Mouse (Mus musculus): ENCODE data around the gene Ppp1r9b.
"Not testable (repeated sequence)": the region's sequence is repeated elsewhere in the genome, so short reads cannot be mapped to it uniquely, and the experiment has no call there.

Ppp1r9b gene

GRCm38 (mm10) chr11:94990749-94991577 is at the start of gene Ppp1r9b:
Gene Ppp1r9b (plus strand): TSS chr11:94991035.
- peak; percentile 94 to 95 for DNase-seq (ENCODE audit: low spot score in 2 of 2)

DNA sequence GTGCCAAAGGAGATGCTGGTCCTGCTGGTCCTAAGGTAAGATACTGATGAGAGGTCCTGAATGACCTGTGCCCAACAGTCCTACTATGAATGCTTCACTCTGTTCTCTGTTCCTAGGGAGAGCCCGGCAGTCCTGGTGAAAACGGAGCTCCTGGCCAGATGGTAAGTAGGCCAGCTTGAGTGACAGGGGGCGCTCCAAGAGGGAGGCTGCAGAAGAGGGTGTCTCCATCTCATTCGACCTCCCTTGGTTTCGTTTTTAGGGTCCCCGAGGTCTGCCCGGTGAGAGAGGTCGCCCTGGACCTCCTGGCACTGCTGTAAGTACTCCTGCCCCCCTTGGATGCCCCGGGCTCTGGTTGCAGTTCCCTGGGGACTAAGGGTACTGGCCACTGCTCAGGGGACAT is 49.7 kb upstream of the Ppp1r9b start:
- DNase-seq (ENCODE audit: low spot score in 2 of 2) = no peak

DNA sequence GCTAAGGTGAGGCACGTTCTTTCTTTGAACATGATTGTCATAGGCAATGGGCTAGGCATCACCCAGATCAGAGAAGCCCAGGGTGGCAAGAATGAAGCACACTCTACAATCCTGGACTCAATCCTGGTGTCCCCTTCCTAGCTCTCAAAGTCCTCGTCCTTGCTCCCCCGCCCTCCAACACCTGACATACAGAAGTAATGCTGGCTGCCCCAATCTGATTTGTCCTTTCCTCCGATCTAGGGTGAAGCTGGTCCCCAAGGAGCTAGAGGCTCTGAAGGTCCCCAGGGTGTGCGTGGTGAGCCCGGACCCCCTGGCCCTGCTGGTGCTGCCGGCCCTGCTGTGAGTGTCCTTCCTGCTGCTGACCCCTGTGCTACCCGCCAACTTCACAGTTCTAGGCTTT is 49.1 kb upstream of the Ppp1r9b start:
- DNase-seq (ENCODE audit: low spot score in 2 of 2) = no peak

DNA sequence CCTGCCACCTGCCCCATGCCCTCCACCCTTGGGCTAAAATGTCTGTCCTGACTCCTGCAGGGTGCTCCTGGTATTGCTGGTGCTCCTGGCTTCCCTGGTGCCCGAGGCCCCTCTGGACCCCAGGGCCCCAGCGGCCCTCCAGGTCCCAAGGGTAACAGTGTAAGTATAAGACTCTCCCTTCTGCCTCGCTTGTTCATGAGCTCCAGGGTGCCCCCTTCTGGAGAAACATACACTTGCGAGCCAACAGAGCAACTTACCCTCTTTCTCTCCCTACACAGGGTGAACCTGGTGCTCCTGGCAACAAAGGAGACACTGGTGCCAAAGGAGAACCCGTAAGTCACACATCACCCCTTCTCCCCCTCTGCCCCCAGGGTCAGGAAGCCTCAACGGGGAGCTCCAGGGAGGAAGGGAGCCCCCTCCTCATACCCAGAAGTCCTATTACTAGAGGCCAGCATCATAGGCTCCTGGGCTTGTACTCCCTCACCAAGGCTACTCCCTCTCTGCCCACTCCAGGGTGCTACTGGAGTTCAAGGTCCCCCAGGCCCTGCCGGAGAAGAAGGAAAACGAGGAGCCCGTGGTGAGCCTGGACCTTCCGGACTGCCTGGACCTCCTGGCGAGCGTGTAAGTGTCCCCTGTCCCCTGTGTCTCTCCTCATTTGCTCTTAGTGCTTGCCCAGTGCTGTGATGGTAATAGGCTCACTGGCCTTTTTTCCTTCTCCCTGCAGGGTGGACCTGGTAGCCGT is 48.4 kb upstream of the Ppp1r9b start:
- DNase-seq (ENCODE audit: low spot score in 2 of 2) = no peak

DNA sequence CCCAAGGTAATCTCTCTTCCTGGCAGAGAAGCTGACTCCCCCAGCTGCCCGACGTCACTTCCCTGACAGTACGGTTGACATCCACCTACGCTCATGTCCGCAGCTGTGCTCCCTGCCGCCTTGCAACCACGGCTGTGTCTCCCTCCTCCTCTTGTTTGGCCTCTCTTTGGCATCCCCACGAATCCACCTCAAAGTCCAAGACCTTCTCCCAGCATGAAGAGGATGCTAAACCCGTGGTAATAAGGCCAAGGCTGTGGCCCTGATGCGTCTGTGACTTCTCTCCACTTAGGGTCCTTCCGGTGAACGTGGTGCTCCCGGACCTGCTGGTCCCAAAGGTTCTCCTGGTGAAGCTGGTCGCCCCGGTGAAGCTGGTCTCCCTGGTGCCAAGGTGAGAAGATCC is 47.8 kb upstream of the Ppp1r9b start:
- DNase-seq (ENCODE audit: low spot score in 2 of 2) = no peak

DNA sequence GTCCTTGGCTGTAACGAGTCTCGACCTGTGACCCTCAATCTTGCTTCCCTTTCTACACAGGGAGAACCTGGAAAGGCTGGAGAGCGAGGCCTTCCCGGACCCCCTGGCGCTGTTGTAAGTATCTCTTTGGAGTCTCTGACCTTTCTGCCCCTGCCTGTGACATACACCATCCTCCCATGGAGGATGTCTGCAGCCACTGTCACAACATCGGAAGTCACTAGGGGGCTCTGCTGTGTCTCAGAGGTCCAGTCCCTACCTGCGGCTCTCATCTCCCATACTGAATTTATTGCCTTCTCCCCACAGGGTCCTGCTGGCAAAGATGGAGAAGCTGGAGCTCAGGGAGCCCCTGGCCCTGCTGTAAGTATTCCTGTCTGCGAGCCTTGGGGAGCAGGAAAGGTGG is 46.5 kb upstream of the Ppp1r9b start:
- no peak for DNase-seq (ENCODE audit: low spot score in 2 of 2)

GRCm38 (mm10) chr11:94945236-94945635 is 45.6 kb upstream of the Ppp1r9b start:
- DNase-seq (ENCODE audit: low spot score in 2 of 2) = no peak

DNA sequence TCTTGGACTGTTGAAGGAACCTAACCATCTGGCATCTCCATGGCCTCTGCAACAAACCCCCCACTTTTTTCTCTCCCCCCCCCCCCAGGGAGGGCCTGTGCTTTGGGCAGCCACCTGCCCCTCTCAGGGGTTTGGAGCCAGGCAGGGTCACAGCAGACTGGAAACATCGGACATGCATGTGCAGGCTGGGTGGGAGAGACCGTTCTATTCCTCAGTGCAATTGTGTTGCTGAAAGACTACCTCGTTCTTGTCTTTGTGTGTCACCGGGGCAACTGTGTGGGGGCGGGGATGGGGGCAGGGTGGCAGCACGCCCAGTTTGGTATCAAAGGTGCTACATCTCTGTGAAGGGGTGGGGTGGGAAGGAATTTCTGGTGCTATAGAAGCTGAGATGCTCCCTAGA is 38.7 kb upstream of the Ppp1r9b start:
- no peak for DNase-seq (ENCODE audit: low spot score in 2 of 2)

GRCm38 (mm10) chr11:94955103-94955502 is 35.7 kb upstream of the Ppp1r9b start:
- no peak for DNase-seq (ENCODE audit: low spot score in 2 of 2)

GRCm38 (mm10) chr11:94957693-94958064 is 33.2 kb upstream of the Ppp1r9b start:
- DNase-seq (ENCODE audit: low spot score in 2 of 2) = no peak

GRCm38 (mm10) chr11:94958065-94958858 is 32.6 kb upstream of the Ppp1r9b start:
- peak; percentile 80 for DNase-seq (ENCODE audit: low spot score in 2 of 2)

GRCm38 (mm10) chr11:94962534-94963101 is 28.2 kb upstream of the Ppp1r9b start:
- DNase-seq (ENCODE audit: low spot score in 2 of 2) = no peak

DNA sequence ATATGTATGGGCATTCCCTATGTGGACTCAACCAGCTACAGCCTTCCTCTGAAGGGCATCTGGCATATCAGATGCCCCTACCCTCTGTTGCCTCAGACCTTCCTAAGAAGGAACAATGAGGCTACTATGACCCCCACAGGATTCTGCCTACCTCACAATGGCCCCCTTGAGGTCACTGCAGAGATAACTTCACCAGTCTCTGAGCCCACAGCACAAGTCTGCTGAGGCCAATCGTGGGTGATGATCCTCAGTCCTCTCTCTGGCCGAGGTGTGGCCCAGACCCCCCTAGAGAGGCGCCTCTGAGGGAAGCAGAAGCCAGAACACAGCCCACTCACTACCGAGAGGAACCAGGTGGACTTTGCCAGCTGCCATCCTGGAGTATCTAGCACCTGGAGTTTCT is 23.4 kb upstream of the Ppp1r9b start, which contains the start of gene Hils1:
Gene Hils1, plus strand, starts transcription at position 175 of the 400 bp plus-strand sequence.
- no peak for DNase-seq (ENCODE audit: low spot score in 2 of 2)

- peak in 1 of 2 experiments; percentile 59 for DNase-seq (ENCODE audit: low spot score in 2 of 2)
Measured at GRCm38 (mm10) chr11:94968187-94968586, 22.6 kb upstream of the Ppp1r9b start.

DNA sequence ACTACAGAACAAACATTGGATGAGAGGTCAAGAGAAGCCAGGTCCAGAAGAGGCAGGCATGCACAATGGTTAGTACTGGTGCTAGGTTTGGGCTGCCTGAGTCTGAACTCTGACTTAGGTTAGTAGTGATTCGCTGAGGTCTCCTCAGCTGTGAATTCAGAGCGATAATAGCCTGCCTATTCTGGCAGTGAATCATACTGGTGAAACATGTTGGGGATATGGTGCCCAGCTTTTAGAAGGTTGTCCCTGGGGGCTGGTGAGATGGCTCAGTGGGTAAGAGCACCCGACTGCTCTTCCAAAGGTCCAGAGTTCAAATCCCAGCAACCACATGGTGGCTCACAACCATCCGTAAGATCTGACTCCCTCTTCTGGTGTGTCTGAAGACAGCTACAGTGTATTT is 21.1 kb upstream of the Ppp1r9b start:
- not testable (repeated sequence) for DNase-seq (ENCODE audit: low spot score in 2 of 2)

GRCm38 (mm10) chr11:94970210-94970943 is 20.5 kb upstream of the Ppp1r9b start:
- DNase-seq (ENCODE audit: low spot score in 2 of 2) = peak; percentile 84 to 85

DNA sequence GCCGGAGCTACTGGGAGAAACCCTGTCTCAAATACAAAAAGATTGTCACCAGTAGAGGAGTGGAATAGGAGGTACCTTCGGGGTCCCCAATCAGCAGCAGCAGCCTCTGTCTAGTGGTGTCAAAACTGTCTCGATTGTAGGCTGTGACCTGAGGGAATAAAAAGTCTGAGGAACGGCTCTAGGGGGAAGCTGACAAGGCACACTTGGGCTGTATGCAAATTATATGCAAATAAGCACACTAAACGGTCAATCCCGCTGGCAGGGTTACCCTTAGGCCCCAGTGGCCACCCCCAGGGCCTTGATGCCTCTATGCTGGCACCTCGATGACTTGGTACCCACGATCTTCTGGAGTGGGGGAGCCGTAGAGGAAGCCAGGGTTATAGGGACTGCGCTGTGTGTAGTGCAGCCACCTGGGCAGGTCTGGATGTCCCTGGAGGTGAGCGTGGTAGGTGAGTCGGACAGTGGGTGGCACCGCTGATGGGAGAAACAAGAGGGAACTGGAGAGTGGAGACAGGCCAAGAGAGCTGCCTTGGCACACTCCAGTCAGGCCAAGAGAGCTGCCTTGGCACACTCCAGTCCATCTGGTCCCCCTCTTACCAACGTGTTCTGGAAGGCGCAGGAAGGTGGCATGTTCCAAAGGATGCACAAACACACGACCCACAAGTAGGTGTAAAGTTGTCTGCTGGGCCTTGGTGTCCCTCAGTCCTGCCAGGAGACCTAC is 18.8 kb upstream of the Ppp1r9b start:
- DNase-seq (ENCODE audit: low spot score in 2 of 2) = no peak

DNA sequence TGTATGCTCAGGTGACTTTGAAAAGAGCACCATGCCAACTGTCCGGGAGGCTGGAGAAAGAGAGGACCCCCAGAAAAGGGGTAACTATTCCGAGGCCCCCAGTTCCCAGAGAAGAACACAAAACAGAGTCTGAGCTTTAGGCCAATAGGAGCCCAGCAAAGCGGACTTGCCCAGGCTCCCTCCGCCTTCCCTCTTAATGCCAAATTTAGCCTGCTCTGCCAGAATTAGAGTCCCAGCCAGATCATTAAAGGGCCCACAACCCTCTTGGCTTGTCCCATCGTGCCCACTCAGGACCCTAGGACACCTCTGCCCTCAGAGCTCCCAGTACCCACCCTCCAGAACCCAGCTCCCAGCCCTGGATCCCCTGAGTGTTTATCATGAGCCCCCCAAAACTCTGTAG is 17.9 kb upstream of the Ppp1r9b start:
- no peak for DNase-seq (ENCODE audit: low spot score in 2 of 2)

DNA sequence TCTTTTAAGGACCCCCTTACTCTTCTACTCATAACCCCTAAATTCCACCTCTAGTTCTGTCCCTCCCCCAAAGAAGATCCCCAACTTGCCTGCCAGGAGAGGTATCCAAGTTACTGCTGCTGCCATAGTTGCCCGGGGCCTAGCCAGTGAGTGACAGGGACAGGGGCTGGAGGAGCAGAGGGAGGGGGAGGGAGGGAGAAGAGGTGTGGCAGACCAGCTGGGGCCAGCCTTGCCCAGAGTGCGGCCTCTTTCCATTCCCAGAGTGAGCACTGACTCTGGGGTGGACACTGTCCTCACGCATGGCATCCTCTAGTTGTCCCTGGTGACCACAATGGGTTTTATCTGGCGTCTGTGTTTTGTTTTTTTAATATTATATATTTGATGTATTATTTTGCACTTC is 17.5 kb upstream of the Ppp1r9b start:
- DNase-seq (ENCODE audit: low spot score in 2 of 2) = no peak

DNA sequence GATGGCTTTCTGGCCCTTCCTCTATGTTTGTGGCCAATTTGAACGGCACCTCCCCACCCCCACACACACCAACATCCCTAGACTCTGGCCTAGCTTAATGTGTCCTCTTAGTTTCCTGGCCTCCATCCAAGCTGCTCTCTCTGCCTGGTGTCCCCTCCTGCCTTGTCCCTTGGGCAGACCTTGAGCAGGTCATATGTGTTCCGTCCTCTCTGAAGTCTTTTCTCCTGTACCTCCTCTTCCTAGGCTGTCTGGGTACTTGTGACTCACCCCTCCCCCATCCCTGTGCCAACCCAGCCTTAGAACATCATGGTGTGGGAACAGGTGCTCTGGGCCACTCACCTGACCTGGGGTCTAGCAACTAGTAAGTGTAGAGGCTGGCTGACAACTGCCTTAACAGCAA is 15.9 kb upstream of the Ppp1r9b start:
- peak in 1 of 2 experiments; percentile 27 for DNase-seq (ENCODE audit: low spot score in 2 of 2)

All from right cerebral cortex, postnatal 10 days (tissue).